Mouse (Mus musculus) kidney, adult 18-20 months (tissue): ENCODE results near the gene Prkab2.

ENCODE experiments used
- DNase-seq: peaks from one replicate; pipeline ENCODE4 v3.0.0; 2021

Prkab2 gene

DNA sequence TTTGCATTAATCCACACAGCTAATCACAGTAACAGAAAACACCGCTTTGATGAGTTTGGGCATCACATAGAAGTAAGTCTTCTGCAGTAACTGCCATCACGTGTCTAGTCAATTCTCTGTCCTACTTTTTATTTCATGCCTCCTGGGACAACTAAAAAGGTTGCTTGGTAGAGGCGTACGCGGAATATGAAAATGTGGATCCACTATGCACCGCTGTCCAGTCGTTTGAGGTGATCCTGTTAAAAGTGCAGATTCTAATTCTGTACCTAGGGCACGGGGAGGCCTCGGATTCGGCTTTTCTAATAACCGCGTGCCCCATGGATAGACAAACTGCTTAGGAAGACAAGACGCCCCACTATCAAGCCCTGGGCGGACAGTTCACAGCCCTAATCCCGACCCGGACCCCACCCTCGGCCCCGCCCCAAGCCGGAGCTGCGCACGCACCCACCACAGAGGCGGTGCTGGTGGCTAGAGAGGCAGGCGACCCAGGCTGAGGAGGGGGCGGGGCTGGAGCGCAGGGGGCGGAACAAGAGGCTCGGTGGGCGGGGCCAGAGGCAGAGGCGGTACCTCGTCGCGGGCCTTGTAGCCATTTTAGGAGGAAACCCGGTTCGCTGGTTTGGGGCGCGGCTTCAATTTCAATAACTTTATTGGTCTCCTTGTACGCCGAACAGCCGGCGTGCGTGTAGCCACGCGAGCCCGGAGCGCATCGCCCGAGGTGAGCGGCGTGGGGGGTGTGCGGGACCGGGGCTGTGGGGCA is at the start of gene Prkab2:
Prkab2 (plus strand) TSS at position 539 of the 757 bp plus-strand sequence.
- DNase-seq, result peak; percentile 99

DNA sequence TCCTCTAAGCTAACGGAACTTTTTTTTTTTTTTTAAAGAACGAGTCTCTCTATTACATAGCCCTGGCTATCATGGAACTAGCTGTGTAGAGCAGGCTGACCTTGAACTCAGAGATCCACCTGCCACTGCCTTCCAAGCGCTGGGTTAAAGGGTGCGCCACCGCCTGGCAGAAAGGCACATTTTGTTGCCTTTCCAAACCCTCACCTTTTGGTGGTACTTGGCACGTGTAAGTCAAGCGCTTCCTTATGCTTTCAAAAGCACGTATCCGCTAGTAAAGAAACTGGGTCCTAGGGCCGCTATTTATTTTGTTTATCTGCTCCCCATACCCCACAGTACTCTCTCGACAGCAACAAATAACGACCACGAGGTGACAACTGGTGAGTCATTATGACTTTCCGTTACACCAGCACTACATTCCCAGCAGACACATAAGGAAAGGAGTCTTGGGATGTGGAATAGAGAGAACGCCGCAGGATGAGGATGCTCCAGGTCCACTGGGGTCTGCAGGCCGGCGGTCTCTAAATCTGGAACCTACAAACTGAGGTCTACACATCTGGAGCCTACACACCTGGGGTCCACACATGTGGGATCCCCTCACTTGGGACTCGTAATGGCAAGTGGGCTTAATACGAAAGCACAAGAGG is 48.7 kb upstream of the Prkab2 start:
- peak; percentile 52 for DNase-seq

DNA sequence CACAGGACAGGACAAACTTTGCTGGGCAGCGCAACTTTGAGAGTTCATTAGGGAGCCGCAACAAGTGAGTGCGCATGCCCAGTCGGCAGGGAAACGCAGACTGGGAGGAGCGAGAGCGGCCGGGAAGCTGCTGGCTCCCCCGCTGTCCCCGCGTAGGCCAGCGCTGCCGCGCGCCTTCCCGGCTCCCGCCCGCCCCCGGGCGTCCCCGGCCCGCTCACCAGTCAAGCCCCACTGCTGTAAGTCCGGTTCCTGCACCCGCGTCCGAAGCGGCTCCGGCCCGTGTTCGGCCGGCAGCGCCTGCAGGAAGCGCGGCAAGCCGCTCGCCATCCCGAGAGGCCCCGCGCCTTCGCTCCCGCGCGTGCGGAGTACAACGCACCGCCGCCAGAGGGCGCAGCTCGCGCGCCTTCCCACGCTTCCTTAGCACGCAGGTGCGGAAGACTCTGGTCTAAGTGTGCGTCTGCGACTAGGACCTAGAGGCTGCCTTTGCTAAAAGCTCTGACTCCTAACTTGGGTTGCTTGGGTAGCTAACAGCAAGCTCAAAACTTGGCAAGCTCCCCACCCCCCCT is 48.1 kb upstream of the Prkab2 start, which contains the start of gene Chd1l:
Chd1l (minus strand) TSS at position 359 of the 566 bp plus-strand sequence.
- peak; percentile 96 for DNase-seq

DNA sequence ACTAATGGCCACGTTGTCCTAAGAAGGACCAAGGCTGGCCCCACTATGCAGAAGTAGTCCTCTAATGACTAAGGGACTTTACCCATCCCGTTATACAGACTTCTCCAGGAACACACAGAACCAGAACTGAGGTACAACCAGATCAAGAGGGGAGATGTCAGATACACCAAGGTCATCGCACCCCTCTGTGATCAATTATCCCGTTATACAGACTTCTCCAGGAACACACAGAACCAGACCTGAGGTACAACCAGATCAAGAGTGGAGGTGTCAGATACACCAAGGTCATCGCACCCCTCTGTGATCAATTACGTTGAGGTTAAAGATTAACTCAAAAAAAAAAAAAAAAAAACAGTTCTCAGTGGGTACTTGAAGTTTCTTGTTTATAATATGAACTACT is 47.0 kb upstream of the Prkab2 start:
- DNase-seq, result no peak

DNA sequence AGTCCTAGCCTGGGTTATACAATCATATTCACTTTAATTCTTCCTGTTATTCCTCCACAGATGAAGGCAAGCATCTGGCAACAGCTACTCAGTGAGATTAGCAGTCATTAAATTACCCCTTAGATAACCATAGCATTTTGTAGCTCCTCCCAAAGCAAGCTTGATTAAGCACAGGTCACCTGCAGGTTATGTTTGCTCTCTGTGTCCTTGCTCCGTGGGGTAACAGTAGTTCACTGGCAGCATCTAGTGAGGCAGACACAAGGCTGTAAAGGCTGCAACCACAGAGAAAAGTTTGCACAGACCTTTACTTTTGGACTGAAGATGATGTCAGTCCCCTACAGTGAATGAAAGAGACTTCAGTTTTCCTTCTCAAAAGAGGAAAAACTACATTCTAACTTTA is 42.8 kb upstream of the Prkab2 start:
- no peak for DNase-seq

DNA sequence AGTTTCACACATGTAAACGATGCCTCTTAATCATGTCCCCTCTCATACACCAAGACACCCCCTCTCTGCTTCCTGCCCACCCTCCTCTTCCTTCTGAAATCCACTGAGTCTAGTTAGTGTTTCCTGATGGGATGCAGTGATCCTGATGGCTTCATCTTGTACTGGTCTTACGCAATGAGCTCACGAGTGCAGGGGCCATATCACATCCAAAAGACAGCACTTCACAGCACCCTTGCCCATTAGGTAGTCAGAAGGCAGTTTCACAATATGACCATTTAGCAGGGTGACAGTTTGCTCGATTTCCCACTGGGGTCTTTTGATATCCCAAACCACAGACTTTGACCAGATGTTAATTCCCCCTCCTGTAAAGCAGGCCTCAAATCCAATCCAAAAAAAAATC is 42.1 kb upstream of the Prkab2 start:
- DNase-seq, result no peak

DNA sequence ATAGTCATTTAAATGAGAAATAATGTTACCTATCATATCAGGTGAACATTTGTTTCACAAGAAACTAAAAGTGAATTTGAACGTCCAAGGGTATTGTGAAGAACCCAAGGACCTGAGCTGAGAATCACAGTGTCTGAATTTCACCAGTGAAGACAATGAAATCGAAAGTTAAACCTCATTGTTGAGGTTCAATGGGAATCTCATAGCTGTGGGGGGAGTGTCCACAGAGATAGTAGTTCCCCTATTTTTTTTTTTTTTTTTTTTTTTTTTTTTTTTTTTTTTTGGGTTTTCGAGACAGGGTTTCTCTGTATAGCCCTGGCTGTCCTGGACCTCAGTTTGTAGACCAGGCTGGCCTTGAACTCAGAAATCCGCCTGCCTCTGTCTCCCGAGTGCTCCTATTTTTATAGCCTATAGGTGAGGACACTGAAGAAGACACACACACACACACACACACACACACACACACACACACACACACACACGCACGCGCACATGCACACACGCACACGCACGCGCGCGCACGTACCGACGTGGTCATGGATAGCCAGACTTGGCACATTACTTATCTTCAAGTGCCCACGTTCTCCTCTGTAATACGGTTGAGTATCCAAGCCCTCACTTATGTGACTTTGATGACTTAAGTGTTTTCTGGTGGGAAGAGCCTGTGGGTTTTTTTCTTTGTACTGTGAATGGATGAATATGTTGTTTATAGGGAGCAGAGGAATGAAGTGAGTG is 40.7 kb upstream of the Prkab2 start:
- DNase-seq, result no peak

DNA sequence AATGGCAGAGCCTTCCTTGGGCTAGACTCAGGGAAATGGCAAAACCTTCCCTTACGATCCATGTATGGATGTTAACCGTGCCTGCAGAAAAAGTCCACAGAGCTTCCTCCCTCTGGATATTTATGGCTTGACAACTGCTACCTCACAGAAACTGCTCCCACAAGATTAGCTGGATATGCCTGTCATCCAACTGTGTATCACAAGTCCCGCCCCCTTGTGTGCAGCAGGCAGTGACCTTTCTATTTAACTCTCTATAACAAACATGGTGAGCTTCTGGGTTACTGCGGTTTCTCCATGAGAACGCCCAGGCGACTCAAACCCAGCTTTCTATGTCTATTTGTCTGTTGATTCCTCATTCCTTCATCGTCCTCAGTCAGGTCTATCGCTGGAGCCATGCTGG is 40.1 kb upstream of the Prkab2 start:
- DNase-seq, result no peak

DNA sequence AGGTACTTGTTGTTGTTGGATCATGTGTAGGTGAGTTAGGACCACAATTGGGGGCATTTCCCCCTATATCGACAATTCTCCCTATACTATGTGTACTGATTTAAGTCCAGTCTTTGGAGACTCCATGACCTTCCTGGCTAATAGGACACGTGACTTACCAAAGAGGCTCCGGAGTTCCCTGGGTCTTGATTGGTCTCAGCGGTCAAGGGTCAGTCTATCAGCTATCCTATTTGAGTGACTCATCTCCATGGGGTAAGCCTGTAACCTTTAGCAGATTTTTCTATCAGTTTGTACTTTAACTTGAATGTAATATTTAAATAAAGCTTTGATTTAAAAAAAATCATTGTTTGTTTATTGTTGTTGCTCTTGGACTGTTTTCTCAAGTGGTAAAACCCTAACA is 37.3 kb upstream of the Prkab2 start:
- DNase-seq, result no peak

DNA sequence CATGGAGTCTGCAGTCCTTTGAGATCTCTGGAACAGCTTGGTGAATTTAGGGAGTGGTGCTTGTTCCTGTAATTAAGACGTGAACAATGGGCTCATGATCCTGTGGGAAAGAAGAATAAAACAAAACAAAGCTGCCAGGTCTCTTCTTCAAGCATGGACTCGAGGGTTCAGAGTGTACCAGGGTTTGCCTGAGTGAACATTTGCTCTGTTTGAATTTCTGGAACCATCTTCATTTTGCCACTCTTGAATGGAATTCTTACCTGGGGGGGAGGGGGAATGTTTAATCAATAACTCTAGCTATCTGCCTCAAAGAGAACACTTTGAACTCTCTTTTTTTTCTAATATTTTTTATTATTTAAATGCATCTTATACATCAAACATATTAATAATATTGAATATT is 33.4 kb upstream of the Prkab2 start:
- no peak for DNase-seq

DNA sequence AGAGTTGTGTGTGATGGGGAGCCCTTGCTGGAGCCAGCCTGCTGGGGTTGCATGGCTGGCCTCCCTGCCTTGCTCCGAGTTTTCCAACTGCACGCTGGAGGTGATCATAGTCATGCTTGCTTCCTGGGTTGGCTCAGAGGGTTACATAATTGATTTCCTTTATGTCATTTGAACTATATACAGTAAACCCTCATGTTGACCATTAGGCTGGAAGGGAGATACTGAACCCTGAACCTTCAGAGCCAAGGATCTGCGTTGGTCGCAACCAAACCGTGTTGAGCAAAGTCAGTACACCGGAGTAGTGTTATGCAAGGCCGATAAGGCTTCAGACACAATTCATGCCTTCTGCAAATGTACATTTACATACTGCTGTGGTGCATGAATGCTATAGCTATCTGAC is 30.1 kb upstream of the Prkab2 start:
- DNase-seq, result peak; percentile 31

DNA sequence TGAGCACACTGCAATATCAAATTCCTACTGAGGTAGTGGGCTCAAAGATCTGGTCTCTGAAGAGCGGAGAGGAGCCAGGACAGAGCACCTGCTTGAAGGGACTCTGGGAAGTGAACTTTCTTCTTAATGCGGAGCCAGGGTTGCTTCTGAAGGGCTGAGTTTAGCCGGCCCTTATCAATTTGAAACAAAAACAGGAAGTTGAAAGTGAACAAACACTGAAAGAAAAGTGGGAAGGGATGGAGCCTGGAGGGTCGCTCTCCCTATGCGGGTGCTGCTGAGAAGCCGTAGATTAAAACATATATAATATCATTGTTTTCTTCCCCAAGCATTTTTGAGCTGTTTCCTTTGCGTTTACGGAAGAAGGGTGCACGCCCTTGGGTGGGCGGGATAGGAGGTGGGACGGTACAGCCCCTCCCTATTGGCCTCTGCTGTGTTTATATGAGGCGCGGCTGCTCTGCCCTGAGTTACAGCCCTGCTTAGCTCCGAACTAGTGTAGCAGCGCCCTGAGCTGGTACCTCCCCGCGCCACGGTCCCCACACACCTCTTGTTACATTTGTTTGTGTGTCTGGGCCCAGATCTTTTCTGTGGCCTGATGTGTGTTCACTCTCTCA is 29.5 kb upstream of the Prkab2 start, which contains the start of gene Fmo5:
Fmo5 (plus strand) TSS at position 414 of the 611 bp plus-strand sequence.
- DNase-seq, result peak; percentile 82

DNA sequence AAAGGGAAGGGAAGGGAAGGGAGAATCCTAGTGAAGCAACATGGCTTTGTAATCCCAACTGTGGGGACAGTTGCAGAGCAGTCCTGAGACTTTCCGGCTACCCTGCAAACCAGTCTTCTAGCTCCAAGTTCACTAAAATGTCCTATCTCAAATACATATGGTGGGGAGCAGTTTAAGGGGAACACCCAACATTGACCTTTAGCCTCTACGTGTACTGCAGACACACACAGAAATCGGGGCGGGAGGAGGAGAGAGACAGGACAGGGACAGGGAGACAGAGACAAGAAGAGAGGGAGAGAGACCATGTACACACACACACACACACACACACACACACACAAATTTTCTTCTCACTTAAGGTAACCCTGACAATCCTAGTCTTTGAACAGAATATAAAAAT is 28.1 kb upstream of the Prkab2 start:
- no peak for DNase-seq

DNA sequence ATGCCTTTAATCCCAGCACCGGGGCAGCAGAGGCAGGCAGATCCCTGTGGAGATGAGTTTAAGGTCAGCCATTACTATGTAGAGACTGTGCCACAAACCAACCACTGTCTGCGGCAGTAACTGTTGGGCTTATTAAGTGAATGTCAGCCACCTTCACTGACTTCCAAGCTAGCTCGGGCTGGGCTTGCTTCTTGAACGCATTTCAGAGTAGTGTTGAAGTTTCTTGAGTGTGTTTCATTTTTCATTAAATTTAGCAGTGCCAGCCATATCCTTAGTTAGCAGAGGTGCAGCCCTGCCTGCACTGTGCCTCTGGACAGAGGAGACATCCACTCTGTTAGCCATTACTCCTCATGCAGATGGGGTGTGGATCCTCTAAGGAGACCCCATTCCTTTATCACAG is 27.2 kb upstream of the Prkab2 start:
- DNase-seq, result no peak

DNA sequence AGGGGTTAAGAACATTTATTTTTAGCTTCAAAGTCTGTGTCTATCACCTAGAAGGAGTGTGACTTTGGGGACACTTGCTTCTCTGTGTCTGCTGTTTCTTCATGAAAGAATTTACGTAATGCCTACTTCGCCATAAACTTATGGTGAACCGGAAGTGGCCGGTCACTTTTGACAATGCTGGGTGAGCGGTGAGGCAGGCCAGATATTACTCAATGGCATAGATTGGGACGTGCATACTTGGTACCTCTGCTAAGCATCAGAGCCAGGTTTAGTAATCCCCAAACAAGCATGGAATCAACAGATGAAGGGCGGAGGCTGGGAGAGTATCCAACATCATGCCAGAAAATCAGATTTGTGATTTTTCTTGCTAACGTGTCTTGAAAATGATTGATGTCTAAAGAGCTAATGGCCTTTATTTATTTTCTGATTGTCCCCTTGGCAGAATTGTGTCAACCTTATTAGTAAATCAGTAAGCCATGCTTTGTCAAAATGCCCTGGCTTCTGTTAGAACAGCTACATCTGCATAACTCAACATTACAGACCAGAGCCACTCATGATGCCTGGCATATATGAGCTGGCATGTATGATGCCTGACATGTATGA is 26.6 kb upstream of the Prkab2 start:
- DNase-seq, result no peak

DNA sequence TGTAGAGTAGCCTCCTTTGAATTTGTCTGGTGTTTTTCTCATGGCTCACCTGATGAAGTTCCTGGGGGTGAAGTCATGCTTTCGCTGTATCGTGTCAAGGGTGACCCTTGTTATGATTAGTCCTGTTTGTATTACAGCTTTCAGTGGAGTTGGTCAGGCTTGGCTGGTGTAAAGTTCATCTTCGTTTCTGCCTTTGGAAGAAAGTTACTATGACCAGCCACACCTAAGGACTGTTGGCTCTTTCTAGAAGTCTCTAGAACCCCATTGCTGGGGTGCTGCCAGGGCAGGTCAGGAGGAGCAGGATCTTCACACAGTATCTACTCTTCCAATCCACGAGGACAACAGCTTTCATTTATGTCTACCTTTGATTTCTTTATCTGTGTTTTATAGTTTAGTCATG is 24.5 kb upstream of the Prkab2 start:
- no peak for DNase-seq

DNA sequence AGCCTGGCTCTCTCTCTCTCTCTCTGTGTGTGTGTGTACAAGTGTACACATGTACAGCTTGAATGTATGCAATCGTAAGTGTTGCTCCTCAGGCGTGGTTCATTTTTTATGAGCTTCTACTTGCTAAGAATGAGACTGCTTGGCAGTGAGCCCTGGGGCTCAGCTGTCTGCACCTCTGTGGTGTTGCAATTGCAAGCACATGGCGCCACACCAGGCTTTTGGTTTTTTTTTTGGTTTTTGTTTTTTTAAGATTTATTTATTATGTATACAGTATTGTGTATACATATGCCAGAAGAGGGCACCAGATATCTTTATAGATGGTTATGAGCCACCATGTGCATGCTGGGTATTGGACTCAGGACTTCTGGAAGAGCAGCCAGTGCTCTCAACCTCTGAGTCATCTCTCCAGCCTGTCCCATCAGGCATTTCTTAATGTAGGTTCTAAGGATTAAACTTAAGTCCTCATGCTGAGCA is 23.7 kb upstream of the Prkab2 start:
- DNase-seq, result no peak

DNA sequence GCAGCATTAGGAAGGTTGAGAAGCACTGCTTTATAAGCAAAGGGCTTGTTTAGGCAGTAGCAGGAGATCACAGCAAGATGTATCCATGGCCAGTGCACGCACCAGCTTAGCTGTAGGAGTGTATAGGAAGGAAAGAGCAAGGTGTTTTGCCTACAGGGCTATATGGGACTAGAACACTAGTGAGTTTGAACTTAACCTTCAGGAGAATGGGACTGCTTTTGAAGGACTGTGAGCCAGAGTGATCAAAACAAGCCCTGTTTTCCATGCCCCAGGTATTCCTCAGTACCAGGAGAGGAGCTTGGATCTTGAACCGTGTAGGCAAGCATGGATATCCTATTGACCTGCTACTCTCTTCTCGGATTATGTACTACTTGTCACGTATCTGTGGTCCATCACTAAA is 16.6 kb upstream of the Prkab2 start:
- no peak for DNase-seq

DNA sequence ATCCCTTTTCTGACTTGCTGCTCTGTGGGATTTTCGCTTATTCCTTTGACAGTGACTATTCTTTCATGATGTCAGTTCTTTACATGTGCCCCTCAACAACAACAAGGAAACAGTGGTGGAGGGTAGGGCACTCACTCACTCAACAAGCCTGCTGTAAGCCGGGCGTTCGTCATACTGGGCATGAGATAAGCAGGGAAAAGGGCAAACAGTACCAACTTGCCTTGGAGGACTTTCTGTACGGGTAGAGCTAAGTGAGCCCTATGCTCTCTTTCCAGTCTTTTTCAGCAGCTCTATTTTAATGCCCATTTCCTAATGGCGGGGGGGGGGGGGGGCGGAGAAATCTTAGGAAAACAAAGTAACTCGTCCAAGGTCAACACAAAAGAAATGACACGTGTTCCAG is 16.0 kb upstream of the Prkab2 start:
- DNase-seq, result no peak

DNA sequence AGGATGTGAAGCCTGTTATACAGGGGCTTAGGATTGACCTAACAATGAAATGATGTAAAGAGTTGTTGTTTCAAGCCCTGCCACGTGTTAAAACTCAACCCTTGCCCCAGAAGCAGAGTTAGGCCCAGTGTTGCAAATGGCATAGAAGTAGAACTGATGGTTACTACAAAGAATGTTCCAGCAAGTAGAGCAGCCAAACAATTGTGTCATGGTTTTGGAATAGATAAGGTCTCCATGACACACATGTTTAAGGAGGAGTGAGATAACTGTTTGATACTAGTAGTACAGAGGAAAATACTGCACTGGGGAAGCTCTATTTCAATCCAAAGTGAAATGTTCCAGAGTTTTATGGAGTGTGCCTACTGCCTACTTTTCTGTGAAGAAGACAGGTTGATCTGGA is 9.5 kb upstream of the Prkab2 start:
- no peak for DNase-seq

DNA sequence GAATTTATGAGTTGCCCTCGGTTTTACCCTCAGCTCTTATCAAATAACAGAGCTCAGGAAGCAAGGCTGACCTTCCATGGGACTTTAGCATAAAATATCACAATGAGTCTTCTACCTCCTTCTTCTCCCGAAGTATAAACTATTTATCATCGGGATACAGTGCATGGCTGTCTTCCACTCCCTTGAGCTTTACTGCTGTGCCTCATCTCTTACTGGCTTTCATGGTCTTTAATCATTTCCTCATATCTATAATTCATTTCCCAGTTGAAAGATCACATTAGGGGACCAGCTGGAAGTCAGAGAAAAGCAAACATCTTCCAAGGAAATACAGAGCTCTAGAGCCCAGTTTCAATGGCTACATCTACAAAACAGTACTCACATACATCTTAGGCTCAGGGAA is 9.0 kb upstream of the Prkab2 start:
- DNase-seq, result no peak

DNA sequence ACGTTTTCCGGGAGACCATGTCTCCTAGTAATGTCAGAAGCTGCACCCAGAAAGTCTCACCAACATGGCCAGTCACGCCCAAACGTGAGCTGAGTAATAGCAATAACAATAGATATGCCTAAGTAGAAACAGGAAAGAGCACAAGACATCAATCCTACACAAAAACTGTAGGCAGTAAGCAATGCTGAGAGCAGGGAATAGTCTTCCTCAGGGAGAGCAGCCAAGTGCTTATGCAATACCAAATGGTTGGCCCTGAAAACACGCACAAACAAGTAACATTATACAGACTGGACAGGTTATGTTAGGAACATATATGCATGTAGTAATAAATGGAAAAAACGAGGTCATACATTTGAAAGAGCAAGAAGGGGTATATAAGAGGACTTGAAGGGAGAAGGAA is 8.5 kb upstream of the Prkab2 start:
- no peak for DNase-seq

DNA sequence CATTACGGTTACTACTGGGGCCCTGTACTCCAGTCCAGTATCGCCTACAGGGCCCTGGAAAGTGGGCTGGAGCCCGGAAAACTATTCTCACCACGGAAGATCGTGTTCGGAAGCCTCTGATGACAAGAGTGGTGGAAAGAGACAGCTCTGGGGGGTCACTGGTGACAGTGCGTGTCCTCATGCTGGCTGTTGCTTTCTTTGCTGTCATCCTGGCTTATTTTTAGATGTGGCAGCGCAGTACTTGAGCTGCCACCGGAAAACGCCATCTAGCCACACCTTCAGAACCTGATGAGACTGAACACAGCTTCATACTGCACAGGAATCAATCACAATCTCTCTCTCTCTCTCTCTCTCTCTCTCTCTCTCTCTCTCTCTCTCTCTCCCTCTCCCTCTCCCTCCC is 6.4 kb upstream of the Prkab2 start:
- DNase-seq, result no peak
